7 mouse cellular contexts compared by ENCODE assay signal in genomic region chr9:106372431-106373412, GRCm38 (mm10). TPM values are rescaled to one million over a fixed set of nuclear protein-coding genes. Genes with fewer than 3 reads are reported as not detected.
DNase-seq lines count a peak whose midpoint lies in the region; ATAC-seq and TF ChIP-seq lines count a peak whose summit lies in the region.

No protein-coding gene starts in this region.

- no peak for DNase-seq in lung, postnatal 25 days (ENCODE audit: low spot score)
- no peak for DNase-seq in stomach, postnatal 0 days (ENCODE audit: low spot score)
- no peak for DNase-seq in Muller cell, postnatal 12 days (ENCODE audit: inconsistent ontology term)
- no peak for DNase-seq in right cerebral cortex, postnatal 4 days

- H3K27ac ChIP-seq in lung, embryonic 16.5 days (ENCODE audit: low read length): peak overlapping the region; percentile 4; the same call in 1 of the 2 replicates
- 0 out of 2 replicates have a peak overlapping the region, but pooled peaks have one; percentile 100 for H3K27ac ChIP-seq in limb, embryonic 15.5 days
- H3K27ac ChIP-seq in stomach, postnatal 0 days (replicated peaks): peak overlapping the region; percentile 40; the same call in 1 of the 2 replicates

- no peak for TF ChIP-seq CTCF in stomach, postnatal 0 days (IDR thresholded peaks at IDR 0.05; ENCODE audit: low read depth)

- peak overlapping the region; percentile 99 for H3K4me2 ChIP-seq in lung, embryonic 16.5 days (ENCODE audit: low read depth, low read length)
- peak overlapping the region; percentile 94 for H3K4me2 ChIP-seq in limb, embryonic 15.5 days
- H3K4me2 ChIP-seq in stomach, postnatal 0 days (replicated peaks; ENCODE audit: low read depth): peak overlapping the region; percentile 52

- no peak for ATAC-seq in lung, embryonic 16.5 days (ENCODE audit: low read depth)
- ATAC-seq in granulocyte monocyte progenitor cell, adult 5-6 weeks (replicated peaks; ENCODE audit: poor library complexity, severe bottlenecking): peak; percentile 28; the same call in 1 of the 2 replicates
- no peak for ATAC-seq in limb, embryonic 15.5 days (ENCODE audit: insufficient number of reproducible peaks, low FRiP score, low TSS enrichment, low read depth)
- no peak for ATAC-seq in stomach, postnatal 0 days (ENCODE audit: low FRiP score, low TSS enrichment)

- peak overlapping the region; percentile 61; the same call in 1 of the 2 replicates for H3K9ac ChIP-seq in lung, embryonic 16.5 days (ENCODE audit: low read length)
- H3K9ac ChIP-seq in limb, embryonic 15.5 days: 0 out of 2 replicates have a peak overlapping the region, but pooled peaks have one; percentile 37
- no peak overlapping the region; the same call in 1 of the 2 replicates for H3K9ac ChIP-seq in stomach, postnatal 0 days (ENCODE audit: low read length)

- H3K9me3 ChIP-seq in lung, embryonic 16.5 days (ENCODE audit: control insufficient read depth, low read length): no peaks in the 10 kb centered on the region
- no peaks in the 10 kb centered on the region for H3K9me3 ChIP-seq in limb, embryonic 15.5 days
- H3K9me3 ChIP-seq in stomach, postnatal 0 days (ENCODE audit: control insufficient read depth, low read length): no peaks in the 10 kb centered on the region

- H3K4me3 ChIP-seq in lung, embryonic 16.5 days (ENCODE audit: low read length): no peak overlapping the region
- H3K4me3 ChIP-seq in limb, embryonic 15.5 days: peak overlapping the region; percentile 95; the same call in 1 of the 2 replicates
- H3K4me3 ChIP-seq in stomach, postnatal 0 days (ENCODE audit: low read depth, low read length): peak overlapping the region; percentile 10; the same call in 1 of the 2 replicates

- peaks cover 18% of the 10 kb centered on the region for H3K36me3 ChIP-seq in lung, embryonic 16.5 days (ENCODE audit: control insufficient read depth, insufficient read depth, low read length)
- peaks cover 54% of the 10 kb centered on the region for H3K36me3 ChIP-seq in limb, embryonic 15.5 days
- H3K36me3 ChIP-seq in stomach, postnatal 0 days (ENCODE audit: control insufficient read depth, insufficient read depth, low read length): peaks cover 16% of the 10 kb centered on the region

- WGBS in lung, embryonic 16.5 days: 83% methylated on average over 11 of the region's 11 CpGs
- WGBS in limb, embryonic 15.5 days: 83% methylated on average over 11 of the region's 11 CpGs
- 85% methylated on average over 11 of the region's 11 CpGs for WGBS in stomach, postnatal 0 days

- TF ChIP-seq EP300 in stomach, postnatal 0 days (optimal IDR thresholded peaks at IDR 0.05): no peak

- no peaks in the 10 kb centered on the region for H3K27me3 ChIP-seq in lung, embryonic 16.5 days (ENCODE audit: control insufficient read depth, insufficient read depth, low read depth, low read length)
- H3K27me3 ChIP-seq in limb, embryonic 15.5 days: no peaks in the 10 kb centered on the region
- no peaks in the 10 kb centered on the region for H3K27me3 ChIP-seq in stomach, postnatal 0 days (ENCODE audit: control insufficient read depth, insufficient read depth, low read length)

- peaks cover 35% of the 10 kb centered on the region for H3K4me1 ChIP-seq in lung, embryonic 16.5 days (replicated peaks; ENCODE audit: control insufficient read depth, insufficient read depth, low read length)
- H3K4me1 ChIP-seq in limb, embryonic 15.5 days: peaks cover 59% of the 10 kb centered on the region
- no peaks in the 10 kb centered on the region for H3K4me1 ChIP-seq in stomach, postnatal 0 days (replicated peaks; ENCODE audit: control insufficient read depth, insufficient read depth)

RNA-seq across cellular contexts. Expression of gene Dusp7, which starts 4.3 kb away (rescaled TPM):
- 12.9 and 13.7 TPM in 2 replicates for polyA plus RNA-seq in lung, embryonic 16.5 days (2015; fragmentation: Nextera tagmentation; extraction: Ambion mirVana)
- total RNA-seq in granulocyte monocyte progenitor cell, adult 5-6 weeks (2014; fragmentation: Nextera tagmentation): 44.7 and 46.2 TPM in 2 replicates
- total RNA-seq in granulocyte monocyte progenitor cell, adult 5-6 weeks (2017): 13.0 and 14.0 TPM in 2 replicates
- 39.0 and 47.0 TPM in 2 replicates for polyA plus RNA-seq in limb, embryonic 15.5 days (2015; fragmentation: Nextera tagmentation; extraction: Ambion mirVana)
- 12.3 and 12.7 TPM in 2 replicates for polyA plus RNA-seq in stomach, postnatal 0 days (2015; fragmentation: Nextera tagmentation; extraction: Ambion mirVana)

RNA-seq across cellular contexts. Expression of gene Rpl29, which starts 56.5 kb away (rescaled TPM):
- polyA plus RNA-seq in lung, embryonic 16.5 days (2015; fragmentation: Nextera tagmentation; extraction: Ambion mirVana): 951 and 977 TPM in 2 replicates
- 2,290 and 2,982 TPM in 2 replicates for total RNA-seq in granulocyte monocyte progenitor cell, adult 5-6 weeks (2014; fragmentation: Nextera tagmentation)
- 1,520 and 1,547 TPM in 2 replicates for total RNA-seq in granulocyte monocyte progenitor cell, adult 5-6 weeks (2017)
- 786 and 956 TPM in 2 replicates for polyA plus RNA-seq in limb, embryonic 15.5 days (2015; fragmentation: Nextera tagmentation; extraction: Ambion mirVana)
- polyA plus RNA-seq in stomach, postnatal 0 days (2015; fragmentation: Nextera tagmentation; extraction: Ambion mirVana): 810 and 847 TPM in 2 replicates

Comparison
In these comparisons a context has a peak if more than half of its experiments do, and no peak if none do; other contexts are left out.
1. H3K27ac ChIP-seq: peak in every context shown above with its lines; median percentile 100 in limb, embryonic 15.5 days; 40 in stomach, postnatal 0 days; 4 in lung, embryonic 16.5 days.